Mouse (Mus musculus): ENCODE results near the gene Bmi1. TPM values are rescaled to one million over a fixed set of nuclear protein-coding genes. Genes with fewer than 3 reads are reported as not detected.
A peak's percentile ranks its signal among the peaks of the same experiment; 100 is the strongest.

The Bmi1 gene
- total and polyA plus RNA-seq, 3 experiments = 66.5 to 68.1 TPM; not detected in 1

DNA sequence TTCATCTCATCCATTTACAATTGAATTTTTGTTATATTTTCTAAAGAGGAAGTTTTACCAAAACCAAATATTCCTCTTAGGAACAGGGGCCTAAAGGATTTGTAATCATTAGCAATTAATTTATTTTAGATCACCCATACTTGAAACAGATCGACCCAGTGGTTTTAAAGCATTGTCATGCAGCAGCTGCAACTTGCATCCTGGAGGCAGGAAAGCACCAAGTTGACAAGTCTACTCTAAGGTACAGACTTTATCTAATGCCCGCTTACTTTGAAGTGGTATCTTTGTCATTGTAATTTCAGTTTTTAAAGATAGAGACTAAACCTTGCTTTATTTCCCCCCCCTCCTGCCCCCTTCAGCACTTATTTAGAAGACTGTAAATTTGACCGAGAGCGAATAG lies 3.1 kb upstream of the Bmi1 start:
- DNase-seq (ENCODE audit: low read depth, low spot score) = peak; percentile 41
- Histone ChIP-seq H3K27me3 (ENCODE audit: control insufficient read depth in 1 of 2, insufficient read depth in 2 of 2, low read length in 2 of 2) (peaks cover 10 to 24% of the 10 kb centered on the region in 2 experiments), H3K27ac (ENCODE audit: control insufficient read depth, low read depth, low read length) (no peak overlapping the region), H3K4me3 (ENCODE audit: control insufficient read depth in 1 of 2, insufficient read depth in 1 of 2, low read depth in 2 of 2, low read length in 2 of 2) (peak overlapping the region; percentile 12 to 83; a peak in 2 of 4 replicates), H3K9me3 (replicated peaks; ENCODE audit: insufficient read depth, low read length) (no peaks in the 10 kb centered on the region), H3K4me1 (ENCODE audit: control insufficient read depth in 1 of 2, insufficient read depth in 2 of 2, low read length in 2 of 2) (peaks cover 13 to 19% of the 10 kb centered on the region in 2 experiments), H3K79me2 (ENCODE audit: control insufficient read depth, insufficient read depth, low read length, poor library complexity) (peaks cover 24% of the 10 kb centered on the region), H3K9ac (ENCODE audit: control insufficient read depth, low read depth, low read length, poor library complexity, severe bottlenecking) (peak overlapping the region; percentile 42), H3K36me3 (ENCODE audit: control insufficient read depth in 1 of 2, insufficient read depth in 2 of 2, low read length in 2 of 2) (peaks cover 0 to 22% of the 10 kb centered on the region in 2 experiments; a peak in 2 of 4 replicates)
- TF ChIP-seq USF2 (IDR thresholded peaks at IDR 0.05; ENCODE audit: borderline replicate concordance in 1 of 2, insufficient read depth in 1 of 2, low read depth in 1 of 2, low read length in 2 of 2) = no peak
- TF ChIP-seq HCFC1 (IDR thresholded peaks at IDR 0.05; ENCODE audit: low read depth, low read length) = no peak
- no peak for TF ChIP-seq ZNF384 (IDR thresholded peaks at IDR 0.05; ENCODE audit: low read depth, low read length)
- TF ChIP-seq ZC3H11A (IDR thresholded peaks at IDR 0.05; ENCODE audit: low read depth, low read length) = no peak
- TF ChIP-seq CTCF (IDR thresholded peaks at IDR 0.05 in 2 of 3, conservative IDR thresholded peaks at IDR 0.05 in 1 of 3; ENCODE audit: control insufficient read depth in 1 of 3, insufficient read depth in 1 of 3, low read depth in 2 of 3, low read length in 3 of 3, poor library complexity in 1 of 3, severe bottlenecking in 1 of 3) = no peak
- no peak for TF ChIP-seq MYC (IDR thresholded peaks at IDR 0.05; ENCODE audit: low read depth, low read length)
- TF ChIP-seq MAX (IDR thresholded peaks at IDR 0.05; ENCODE audit: low read length) = no peak
- no peak for TF ChIP-seq MYB (IDR thresholded peaks at IDR 0.05; ENCODE audit: low read depth, low read length)
- TF ChIP-seq ZKSCAN1 (IDR thresholded peaks at IDR 0.05; ENCODE audit: low read depth, low read length) = no peak
- no peak for TF ChIP-seq TAL1 (IDR thresholded peaks at IDR 0.05; ENCODE audit: low read length)
- no peak for TF ChIP-seq KAT2A (conservative IDR thresholded peaks at IDR 0.05; ENCODE audit: low read depth, low read length)
- TF ChIP-seq MAZ (IDR thresholded peaks at IDR 0.05; ENCODE audit: low read depth, low read length) = no peak
- TF ChIP-seq GABPA (IDR thresholded peaks at IDR 0.05; ENCODE audit: low read depth, low read length) = no peak
- no peak for TF ChIP-seq USF1 (IDR thresholded peaks at IDR 0.05; ENCODE audit: low read depth, low read length)

DNA sequence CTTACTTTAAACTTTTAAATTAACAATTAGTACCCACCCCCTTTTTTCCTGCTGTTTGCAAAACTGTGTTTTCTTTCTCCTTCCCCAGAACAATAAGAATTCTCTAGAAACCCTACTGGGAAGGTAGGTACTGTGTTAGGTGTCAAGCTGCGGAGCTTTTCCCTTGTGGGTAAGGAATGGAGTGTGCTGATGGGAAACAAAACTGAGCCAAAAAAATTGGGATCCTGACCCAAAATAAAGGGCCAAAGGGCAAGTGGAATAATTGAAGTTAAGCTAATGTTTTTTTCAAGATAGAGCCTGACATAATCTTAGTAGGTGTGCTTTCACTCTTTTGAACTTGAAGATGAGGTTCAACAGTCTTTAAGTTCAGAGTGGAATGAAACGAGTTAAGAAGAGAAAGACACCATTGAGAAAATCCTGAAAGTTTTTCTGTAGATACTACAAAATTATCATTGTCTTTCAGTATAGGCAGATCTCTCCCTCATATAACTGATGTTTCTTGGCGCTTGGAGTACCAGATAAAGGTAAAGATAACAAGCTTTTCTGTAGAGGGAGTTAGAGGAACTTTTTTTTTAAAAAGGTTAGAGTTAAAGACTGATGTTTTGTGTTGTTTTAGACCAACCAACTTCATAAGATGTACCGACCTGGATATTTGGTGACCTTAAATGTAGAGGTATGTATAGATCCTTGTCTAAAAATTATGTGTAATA lies 2.5 kb upstream of the Bmi1 start:
- peak overlapping the region; percentile 42; the same call in 1 of the 2 replicates for H3K9ac ChIP-seq (ENCODE audit: control insufficient read depth, low read depth, low read length, poor library complexity, severe bottlenecking)
- H3K27ac ChIP-seq (ENCODE audit: control insufficient read depth, low read depth, low read length) = no peak overlapping the region
- H3K79me2 ChIP-seq (ENCODE audit: control insufficient read depth, insufficient read depth, low read length, poor library complexity) = peaks cover 28% of the 10 kb centered on the region
- DNase-seq (ENCODE audit: low read depth, low spot score) = peak; percentile 26
- TF ChIP-seq CTCF (IDR thresholded peaks at IDR 0.05 in 2 of 3, conservative IDR thresholded peaks at IDR 0.05 in 1 of 3; ENCODE audit: control insufficient read depth in 1 of 3, insufficient read depth in 1 of 3, low read depth in 2 of 3, low read length in 3 of 3, poor library complexity in 1 of 3, severe bottlenecking in 1 of 3) = no peak
- TF ChIP-seq ZNF384 (IDR thresholded peaks at IDR 0.05; ENCODE audit: low read depth, low read length) = peak; percentile 53
- no peak for TF ChIP-seq MYC (IDR thresholded peaks at IDR 0.05; ENCODE audit: low read depth, low read length)
- TF ChIP-seq ZKSCAN1 (IDR thresholded peaks at IDR 0.05; ENCODE audit: low read depth, low read length) = no peak
- no peak for TF ChIP-seq RCOR1 (IDR thresholded peaks at IDR 0.05; ENCODE audit: low read depth, low read length)
- no peak for TF ChIP-seq NELFE (IDR thresholded peaks at IDR 0.05; ENCODE audit: low read depth, low read length)
- peak; percentile 60; the same call in 1 of the 2 replicates for TF ChIP-seq GATA1 (IDR thresholded peaks at IDR 0.05; ENCODE audit: low read depth, low read length)
- no peak for TF ChIP-seq UBTF (IDR thresholded peaks at IDR 0.05; ENCODE audit: borderline replicate concordance, insufficient read depth, low read depth, low read length)
- peaks cover 10 to 18% of the 10 kb centered on the region in 2 experiments for H3K27me3 ChIP-seq (ENCODE audit: control insufficient read depth in 1 of 2, insufficient read depth in 2 of 2, low read length in 2 of 2)
- peaks cover 0 to 26% of the 10 kb centered on the region in 2 experiments; a peak in 2 of 4 replicates for H3K36me3 ChIP-seq (ENCODE audit: control insufficient read depth in 1 of 2, insufficient read depth in 2 of 2, low read length in 2 of 2)
- H3K9me3 ChIP-seq (replicated peaks; ENCODE audit: insufficient read depth, low read length) = no peaks in the 10 kb centered on the region
- H3K4me1 ChIP-seq (ENCODE audit: control insufficient read depth in 1 of 2, insufficient read depth in 2 of 2, low read length in 2 of 2) = peaks cover 17 to 19% of the 10 kb centered on the region in 2 experiments
- H3K4me3 ChIP-seq (ENCODE audit: control insufficient read depth in 1 of 2, insufficient read depth in 1 of 2, low read depth in 2 of 2, low read length in 2 of 2) = peak overlapping the region in 1 of 2 experiments; percentile 83; a peak in 1 of 4 replicates
